Mouse (Mus musculus) ovary, postnatal 14 days (tissue): Measurements from ENCODE around the gene Nucb1.

Experiments used
- DNase-seq: peaks from one replicate; pipeline ENCODE4 v3.0.0; 2022; ENCODE audit warnings: low spot score

Nucb1 gene

GRCm38 (mm10) chr7:45461781-45462180 lies 48.4 kb downstream of the Nucb1 start:
- DNase-seq = no peak

DNA sequence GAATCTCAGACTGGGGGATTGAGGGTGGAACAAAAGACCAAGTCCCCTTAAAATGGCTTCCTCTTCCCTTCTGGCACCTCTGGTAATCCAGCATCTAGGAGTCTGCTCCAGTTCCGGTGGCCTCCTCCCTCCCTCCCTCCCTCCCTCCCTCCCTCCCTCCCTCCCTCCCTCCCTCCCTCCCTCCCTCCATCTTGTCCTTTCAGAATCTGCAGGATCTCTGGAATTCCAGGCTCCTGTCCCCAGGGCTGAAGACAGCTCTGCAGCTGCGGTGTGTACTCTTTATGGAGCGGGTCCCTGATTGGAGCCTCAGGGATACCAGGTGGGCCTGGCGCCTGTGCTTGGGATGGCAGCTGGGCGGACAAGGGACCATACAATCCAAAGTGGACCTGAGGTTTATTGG lies 48.9 kb downstream of the Nucb1 start:
- DNase-seq = no peak

- DNase-seq = no peak
Observed at GRCm38 (mm10) chr7:45460860-45461314, 49.3 kb downstream of the Nucb1 start.

DNA sequence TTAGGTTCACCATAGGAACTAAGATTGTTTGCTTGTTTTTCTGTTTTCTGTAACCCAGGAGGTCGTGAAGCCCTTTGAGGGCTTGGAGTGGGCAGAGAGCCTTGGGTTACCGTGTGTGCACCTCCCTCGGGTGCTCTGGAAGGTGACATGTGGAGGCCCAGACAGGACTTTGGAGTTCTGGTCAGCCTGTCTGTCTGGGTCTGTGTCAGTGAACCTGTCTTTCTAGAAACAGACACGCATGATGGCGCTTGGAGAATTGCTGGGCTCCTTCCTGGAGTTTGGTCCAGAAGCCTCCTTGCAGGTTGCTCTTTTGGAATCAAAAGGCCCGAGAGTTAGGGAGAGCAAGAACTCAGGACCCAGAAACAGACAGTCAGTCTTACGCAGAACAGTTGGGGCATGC lies 49.8 kb downstream of the Nucb1 start:
- no peak for DNase-seq

- DNase-seq = peak; percentile 86
Observed at GRCm38 (mm10) chr7:45459564-45460140, 50.6 kb downstream of the Nucb1 start, which contains the start of gene Ftl1. TSS of gene Ftl1 (minus strand) at chr7:45459884.

- peak; percentile 66 for DNase-seq
Observed at GRCm38 (mm10) chr7:45458748-45459563, 51.2 kb downstream of the Nucb1 start.

GRCm38 (mm10) chr7:45457204-45458060 lies 52.8 kb downstream of the Nucb1 start:
- no peak for DNase-seq

GRCm38 (mm10) chr7:45456721-45457203 lies 53.4 kb downstream of the Nucb1 start:
- DNase-seq = no peak

GRCm38 (mm10) chr7:45455932-45456696 lies 54.1 kb downstream of the Nucb1 start:
- no peak for DNase-seq

DNA sequence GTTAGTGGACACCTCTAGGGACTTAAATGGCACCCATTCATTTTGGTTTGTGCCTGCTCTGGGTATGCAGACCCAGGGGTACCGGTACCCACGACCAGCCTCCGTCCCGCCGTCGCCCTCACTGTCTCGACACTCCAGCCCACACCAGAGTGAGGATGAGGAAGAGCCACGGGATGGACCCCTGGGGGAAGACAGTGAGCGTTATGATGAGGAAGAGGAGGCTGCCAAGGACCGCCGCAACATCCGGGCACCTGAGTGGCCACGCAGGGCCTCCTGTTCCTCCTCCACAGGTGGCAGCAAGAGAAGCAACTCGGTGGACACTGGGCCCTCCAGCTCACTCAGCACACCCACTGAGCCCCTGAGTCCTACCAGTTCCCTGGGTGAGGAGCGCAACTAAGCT lies 55.2 kb downstream of the Nucb1 start:
- DNase-seq = no peak

DNA sequence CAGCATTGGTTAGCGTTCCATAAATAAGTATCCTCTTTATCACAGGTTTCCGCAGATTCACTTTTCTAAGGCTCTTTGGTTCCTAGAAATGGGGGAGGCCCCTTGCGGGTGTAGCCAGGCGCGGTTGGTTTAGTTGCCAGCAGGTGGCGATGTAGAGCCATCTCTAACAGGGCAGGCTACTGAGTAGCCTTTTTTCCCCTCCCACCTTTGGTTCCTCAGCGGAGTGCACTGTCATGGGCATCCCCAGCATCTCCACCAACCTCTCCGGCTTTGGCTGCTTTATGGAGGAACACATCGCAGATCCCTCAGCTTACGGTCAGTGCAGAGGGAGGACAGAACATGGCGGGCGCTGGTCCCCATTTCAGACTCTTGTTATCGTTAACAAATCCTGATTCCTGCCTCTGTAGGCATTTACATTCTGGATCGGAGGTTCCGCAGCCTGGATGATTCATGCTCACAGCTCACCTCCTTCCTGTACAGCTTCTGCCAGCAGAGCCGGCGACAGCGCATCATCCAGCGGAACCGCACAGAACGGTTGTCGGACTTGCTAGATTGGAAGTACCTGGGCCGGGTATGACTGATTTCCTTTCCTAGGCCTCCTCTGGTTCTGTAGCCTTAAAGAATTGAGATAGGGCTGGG lies 58.7 kb downstream of the Nucb1 start:
- peak; percentile 80 for DNase-seq

- no peak for DNase-seq
Observed at GRCm38 (mm10) chr7:45449974-45450373, 60.2 kb downstream of the Nucb1 start.

GRCm38 (mm10) chr7:45447325-45447990 lies 62.7 kb downstream of the Nucb1 start:
- no peak for DNase-seq

GRCm38 (mm10) chr7:45446589-45446988 lies 63.6 kb downstream of the Nucb1 start:
- DNase-seq = no peak

DNA sequence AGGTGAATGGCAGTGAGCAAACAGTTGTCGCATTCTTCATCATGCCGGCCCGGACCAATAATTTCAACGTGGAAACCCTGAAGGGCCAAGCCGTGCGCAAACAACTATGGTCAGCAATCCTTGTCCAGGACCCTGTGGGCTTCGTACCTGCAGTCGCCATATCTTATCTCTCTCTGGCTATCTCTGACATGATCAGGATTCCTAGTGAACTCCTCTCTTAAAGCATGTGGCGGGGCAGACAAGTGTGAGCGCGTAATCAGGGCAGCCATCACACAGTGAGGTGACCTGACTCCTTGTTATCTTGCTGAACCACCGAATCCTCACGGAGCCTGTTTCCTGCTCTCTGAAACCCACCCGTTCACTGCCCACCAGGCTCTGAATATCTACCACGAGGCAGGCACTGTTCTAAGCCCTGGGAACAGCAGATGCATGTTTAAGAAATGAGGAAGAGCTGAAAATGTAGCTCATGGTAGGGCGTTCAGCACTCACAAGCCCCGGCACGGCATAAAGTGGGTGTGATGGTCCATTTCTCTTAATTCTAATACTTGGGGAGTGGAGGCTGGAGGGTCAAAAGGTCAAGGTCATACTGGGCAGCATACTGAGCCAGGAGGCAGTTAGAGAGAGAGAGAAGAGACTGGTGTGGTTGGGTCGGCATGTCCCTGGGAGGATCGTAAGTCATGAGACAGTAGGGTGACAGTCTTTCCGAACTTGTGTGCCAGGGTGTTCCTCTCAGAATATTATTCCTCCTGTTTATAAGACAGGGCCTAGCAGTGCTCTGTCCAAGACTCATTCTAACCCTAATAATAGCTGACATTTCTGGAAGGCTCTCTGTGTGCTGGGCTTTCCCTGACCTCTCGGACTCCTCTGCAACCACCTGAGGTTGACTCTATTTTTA lies 66.4 kb downstream of the Nucb1 start:
- DNase-seq = no peak
